Mouse (Mus musculus) T-helper 1 cell (primary cell): Measurements from ENCODE around the gene Supt7l.

Source experiments
- in situ Hi-C: fragments of 300-600 bp; cut with MboI, MseI; formaldehyde crosslinking; loops from one replicate; pipeline ENCODE4 v1.15.1; 2025; ENCODE audit warnings: high pct_unique_total_duplicates

The Supt7l gene

GRCm38 (mm10) chr5:31494513-31495297 is 32.9 kb downstream of the Supt7l start, which contains the start of gene Gpn1:
Gene Gpn1, plus strand, starts transcription at chr5:31494741.
- in situ Hi-C loops, result no loop called here

- in situ Hi-C loops, result no loop called here
Measured at GRCm38 (mm10) chr5:31492031-31492430, 35.6 kb downstream of the Supt7l start.

- in situ Hi-C loops, result no loop called here
Measured at GRCm38 (mm10) chr5:31489116-31489769, 38.4 kb downstream of the Supt7l start.

GRCm38 (mm10) chr5:31487889-31488288 is 39.7 kb downstream of the Supt7l start:
- in situ Hi-C loops, result no loop called here

- in situ Hi-C loops, result no loop called here
Measured at GRCm38 (mm10) chr5:31485440-31485839, 42.2 kb downstream of the Supt7l start, which contains the start of gene 4930548H24Rik. Gene 4930548H24Rik, plus strand, starts transcription at chr5:31485740.

GRCm38 (mm10) chr5:31480536-31480935 is 47.1 kb downstream of the Supt7l start:
- in situ Hi-C loops, result no loop called here

- in situ Hi-C loops, result no loop called here
Measured at GRCm38 (mm10) chr5:31470334-31470733, 57.3 kb downstream of the Supt7l start.

GRCm38 (mm10) chr5:31469711-31470110 is 57.9 kb downstream of the Supt7l start:
- in situ Hi-C loops, result no loop called here

- in situ Hi-C loops, result no loop called here
Measured at GRCm38 (mm10) chr5:31467798-31468197, 59.8 kb downstream of the Supt7l start.
